Mouse (Mus musculus) testis, postnatal 10 days (tissue): ENCODE results near the gene Slc25a12.

Experiments used
- DNase-seq: peaks from one replicate; pipeline ENCODE4 v3.0.0; 2021; ENCODE audit warnings: low spot score

The Slc25a12 gene

DNA sequence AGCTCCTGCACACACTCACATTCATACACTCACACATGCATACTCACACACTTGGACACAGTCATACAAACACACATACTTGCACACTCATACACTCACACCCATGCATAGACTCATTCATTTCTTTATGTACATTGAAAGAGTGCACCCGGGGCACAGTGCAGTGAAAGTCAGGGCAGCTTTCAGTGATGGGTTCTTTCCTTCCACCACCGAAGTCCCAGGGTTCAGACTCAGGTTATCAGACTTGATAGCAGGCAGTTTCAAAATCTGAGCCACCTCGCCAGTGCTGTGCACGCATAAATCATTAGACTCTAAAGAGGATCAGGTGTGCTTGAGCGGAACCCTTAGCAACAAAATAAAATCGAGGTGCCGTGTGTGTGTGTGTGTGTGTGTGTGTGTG, 17.4 kb downstream of the Slc25a12 start:
- DNase-seq: no peak

DNA sequence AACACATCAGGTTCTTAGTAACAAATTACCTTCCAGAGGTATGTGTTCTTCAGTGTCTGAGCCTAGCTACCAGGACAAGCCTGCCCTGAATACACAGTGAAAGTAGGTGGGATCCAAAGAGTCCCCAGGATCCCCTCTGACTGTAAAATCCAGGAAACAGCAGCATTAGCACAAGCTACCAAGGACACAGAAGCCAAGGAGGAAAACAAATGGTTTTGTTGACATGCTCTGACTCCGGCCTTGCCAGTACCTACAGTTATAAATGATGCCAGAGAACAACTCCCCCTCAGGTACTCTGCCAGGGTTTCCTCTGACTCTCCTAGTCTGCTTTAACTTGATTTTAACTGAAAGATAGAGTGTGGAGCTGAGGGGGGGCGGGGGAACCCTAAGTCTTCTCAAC, 18.0 kb downstream of the Slc25a12 start:
- no peak for DNase-seq

DNA sequence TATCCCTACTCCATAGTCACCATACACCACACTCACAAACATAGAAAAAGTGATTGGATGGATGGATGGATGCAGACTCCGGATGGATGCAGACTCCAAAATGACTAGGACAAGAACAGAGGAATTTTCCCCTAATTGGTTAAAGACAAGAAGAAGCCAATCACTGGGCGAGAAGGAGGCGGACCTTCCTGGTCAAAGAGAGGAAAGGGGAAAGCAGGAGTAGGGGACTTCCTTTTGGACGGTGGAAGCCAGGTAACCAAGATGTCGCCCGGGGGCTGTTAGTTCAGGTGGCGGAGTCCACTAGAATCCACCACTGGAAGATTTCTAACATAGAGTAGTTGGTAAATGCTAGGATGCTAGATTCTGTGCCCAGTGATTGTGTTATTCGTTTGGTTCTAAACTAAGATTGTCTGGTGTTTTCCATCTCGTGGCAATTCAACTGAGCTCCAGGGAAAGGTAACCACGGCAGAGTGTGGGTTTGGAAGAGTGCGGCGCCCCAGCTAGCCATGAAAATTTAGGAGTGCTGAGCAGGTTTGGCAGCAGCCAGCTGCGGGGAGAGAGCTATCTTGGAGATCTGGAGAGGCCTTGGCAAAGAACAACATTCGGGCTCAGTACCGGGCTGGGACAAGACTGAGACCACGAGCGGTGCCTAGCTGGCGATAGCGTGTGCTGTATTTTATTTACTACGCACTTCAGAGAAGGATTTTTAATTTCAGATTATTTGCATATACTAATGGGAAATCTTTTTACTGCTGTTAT, 19.6 kb downstream of the Slc25a12 start:
- no peak for DNase-seq

DNA sequence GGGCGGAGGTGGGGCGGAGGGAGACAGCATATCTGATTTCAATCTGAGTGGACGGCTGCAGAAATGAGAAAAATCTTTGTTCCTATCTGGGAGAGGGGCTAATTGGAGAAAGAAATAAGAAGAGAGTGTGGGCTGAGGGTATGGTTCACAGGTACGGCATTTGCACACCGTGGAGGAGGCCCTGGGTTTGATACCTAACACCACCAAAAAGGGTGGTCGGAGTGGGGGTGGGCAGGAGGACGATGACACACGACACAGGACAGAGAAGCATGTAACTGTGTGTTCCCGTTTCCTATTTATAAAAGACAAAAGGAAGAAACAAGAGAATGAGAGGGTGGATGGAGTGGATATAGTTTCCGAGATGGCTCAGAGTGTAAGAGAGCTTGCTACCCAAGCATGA, 20.4 kb downstream of the Slc25a12 start:
- no peak for DNase-seq

DNA sequence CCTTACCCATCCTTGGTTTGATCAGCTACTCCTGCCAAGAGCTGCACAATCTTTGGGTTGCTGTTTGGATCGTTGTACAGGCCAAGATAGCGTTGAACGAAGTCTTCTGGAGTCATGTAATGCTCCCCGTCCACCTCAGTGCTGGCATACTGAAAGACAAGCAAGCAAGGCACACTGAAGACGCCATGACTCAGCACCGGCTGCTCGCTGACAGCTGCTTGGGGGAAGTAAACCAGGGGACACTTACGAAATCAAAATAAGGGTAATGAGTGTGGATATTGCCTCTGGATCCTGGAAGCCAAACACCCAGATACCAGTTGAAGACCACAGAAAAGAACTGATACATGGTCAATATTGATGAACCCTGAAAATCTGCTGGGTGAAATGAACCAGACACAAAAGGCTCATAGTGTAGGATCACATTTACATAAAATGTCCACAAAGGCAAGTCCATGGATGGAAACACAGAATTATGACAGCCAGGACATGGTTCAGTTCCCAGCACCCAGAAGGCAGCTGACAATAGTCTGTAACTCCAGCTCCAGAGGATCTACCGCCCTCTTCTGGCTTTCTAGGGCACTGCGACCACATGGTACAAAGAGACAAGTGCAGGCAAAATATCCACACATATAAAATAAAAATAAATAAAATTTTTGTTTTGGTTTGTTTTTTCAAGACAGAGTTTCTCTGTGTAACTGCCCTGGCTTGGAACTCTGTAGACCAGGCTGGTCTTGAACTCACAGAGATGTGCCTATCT, 23.5 kb downstream of the Slc25a12 start:
- no peak for DNase-seq

DNA sequence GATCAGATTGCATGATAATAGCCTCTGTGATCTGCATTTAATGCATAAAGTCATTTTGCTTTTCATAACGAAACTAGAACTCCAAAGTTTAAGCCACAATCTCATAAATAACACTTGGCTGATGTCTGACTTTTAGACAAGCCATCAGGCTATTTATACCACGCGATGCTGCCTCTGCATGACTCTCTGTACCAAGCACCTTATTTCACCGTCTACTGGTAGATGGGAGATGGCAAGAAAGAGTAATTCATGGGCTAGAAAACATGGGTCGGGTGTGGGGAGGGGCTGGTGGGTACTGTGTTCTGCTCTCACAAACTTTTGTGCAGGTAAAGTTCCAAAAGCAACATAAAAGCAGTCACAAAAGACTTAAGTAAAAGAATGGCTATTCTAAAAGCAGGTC, 27.4 kb downstream of the Slc25a12 start:
- DNase-seq: no peak

DNA sequence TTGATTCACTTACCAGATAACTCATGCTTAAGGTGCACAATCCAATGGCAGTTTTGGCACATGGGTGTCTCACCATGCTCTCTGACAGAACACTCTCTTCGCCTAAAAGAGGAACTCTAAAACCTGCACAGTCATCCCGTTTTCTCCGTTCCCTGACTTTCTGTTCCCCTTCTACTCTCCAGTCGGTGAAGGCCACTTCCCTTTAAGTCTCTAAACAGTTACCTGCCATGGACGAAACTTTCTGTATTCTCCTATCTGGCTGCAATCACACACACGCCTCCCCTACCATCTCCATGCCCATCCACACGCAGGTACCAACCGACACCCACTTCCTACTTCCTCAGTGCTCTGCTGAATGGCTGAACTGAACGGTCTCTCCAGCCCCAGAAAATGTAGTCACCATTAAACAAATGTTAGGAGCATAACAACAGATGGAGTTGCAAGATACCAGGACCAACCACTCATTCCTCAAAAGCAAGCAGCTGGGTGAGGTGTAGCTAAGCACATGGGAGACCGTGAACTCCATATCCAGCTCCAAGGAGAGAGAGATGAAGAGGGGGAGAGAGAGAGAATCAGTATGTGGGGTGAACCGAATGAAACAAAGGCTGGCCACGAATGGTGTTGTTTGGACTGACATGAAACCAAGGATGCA, 29.3 kb downstream of the Slc25a12 start:
- no peak for DNase-seq

DNA sequence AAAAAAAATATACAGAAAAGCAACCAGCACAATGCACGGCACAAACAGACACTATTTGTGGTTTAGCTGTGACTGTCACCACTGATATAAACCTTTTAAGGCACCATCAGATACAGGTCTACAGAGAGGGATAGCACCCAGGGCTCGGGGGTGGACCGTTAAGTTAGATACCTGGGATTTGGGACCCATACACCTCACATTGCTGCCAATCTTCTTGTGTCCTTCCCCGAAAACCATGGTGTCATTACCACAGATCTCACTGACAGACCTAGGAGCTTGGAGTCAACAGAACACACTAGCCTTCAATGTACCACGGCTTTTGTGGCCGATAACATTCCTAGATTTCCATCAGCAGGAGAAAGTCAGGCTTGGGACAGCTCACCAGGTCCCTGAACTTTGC, 30.9 kb downstream of the Slc25a12 start:
- no peak for DNase-seq

DNA sequence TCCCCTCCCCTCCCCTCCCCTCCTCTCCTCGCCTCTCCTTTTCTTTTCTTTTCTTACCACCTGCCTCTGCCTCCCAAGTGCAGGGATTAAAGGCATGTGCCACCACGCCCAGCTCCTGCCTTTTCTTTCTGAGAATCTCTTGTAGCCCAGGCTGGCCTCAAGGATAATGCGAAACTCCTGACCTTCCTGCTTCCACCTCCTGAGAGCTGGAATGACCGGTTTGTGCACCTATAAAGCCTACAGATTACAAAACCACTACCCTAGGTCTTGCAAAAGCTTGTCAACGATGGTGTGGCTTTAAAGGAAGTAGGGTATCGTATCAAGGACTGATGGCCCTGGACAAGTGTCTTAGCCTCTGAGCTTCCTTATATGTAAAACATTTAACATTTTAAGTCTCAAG, 31.3 kb downstream of the Slc25a12 start:
- DNase-seq: no peak

DNA sequence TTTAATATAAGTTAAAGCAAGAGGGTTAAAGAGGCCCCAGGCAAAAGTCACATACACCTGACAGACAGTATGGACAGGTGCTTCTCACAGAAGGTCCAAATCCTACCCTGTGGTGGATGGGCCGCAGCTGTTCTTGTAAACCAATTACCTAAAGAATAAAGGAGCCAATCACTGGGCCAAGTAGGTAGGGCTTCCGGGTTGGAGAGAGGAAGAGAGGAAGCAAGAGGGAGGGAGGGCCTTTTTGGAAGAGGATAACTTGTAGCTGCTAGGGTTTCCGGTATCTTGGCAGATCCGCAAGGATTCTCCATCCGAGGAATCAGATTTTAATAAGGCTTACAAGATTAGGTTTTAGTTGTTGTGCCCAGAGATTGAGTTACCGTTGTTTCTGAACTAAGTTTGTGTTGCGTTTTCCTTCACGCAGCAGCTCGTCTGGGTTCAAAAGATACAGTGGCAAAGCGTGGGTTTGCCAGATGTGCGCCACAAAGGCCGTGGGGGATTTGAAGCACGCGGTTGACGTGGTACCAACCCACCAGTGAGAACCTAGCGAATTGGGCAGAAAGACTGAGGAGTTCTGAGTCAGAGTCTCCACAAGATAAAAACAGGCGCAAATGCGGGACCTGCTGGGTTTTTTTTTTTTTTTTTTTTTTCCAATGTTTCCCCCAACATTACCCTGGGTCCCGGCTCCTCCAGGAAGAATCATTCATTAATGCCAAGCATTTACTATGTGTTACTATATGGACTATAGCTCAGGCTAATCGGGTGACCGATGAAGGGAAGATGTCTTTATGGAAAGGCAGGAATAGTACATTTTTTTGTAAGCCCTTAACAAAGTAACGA, 33.3 kb downstream of the Slc25a12 start:
- no peak for DNase-seq

DNA sequence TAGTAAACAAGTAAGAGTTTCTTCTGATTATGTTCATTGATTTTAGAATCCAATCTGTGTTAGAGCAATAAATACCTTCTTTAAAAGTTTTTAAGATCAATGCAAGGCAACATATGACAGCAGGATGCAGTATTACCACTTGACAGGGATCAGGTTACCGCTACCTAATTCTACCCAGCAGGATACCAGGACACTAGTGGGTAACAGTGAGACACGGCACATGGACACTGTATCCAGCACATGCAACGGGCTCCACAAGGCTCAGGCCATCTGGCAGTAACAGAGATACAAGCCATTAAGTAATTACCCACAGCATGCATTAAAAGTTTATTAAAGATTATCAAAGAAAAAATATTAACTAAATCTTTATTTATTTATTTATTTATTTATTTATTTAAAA, 37.8 kb downstream of the Slc25a12 start:
- no peak for DNase-seq

DNA sequence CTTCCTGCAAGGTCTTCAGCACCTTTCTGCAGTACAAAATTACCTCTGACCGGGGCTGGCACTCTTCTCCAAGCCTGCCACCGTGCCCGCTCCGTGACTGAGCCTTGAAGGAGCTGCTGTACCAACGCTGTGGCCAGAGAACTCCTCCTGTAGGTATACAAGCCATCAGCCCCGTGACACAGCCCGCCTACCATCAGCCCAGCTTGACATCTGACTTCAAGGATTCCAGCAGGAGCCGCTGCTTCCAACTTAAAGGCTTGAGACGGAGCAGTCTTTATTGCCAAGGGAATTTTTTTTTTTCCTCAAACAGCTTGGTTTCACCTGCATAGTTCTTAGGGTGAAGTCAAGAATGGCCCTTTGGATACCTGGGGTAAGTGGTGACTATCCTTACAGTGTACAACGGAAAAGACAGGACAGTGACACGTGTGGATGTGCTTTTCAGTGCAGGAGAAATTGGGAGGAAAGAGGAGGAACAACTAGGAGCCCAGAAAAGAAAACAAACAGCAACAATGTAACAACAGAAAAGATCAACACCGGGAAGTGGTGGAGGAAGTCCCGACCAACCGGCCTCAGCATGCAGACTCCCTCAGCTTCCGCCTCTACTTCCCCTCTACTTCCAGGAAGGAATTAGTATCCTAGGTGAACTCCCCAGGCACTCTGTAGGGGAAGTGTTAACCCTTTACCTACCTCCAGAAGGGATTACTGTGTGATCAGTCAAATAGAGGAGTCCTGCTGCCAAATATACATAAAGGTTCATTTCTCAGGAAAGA, 39.0 kb downstream of the Slc25a12 start:
- no peak for DNase-seq

DNA sequence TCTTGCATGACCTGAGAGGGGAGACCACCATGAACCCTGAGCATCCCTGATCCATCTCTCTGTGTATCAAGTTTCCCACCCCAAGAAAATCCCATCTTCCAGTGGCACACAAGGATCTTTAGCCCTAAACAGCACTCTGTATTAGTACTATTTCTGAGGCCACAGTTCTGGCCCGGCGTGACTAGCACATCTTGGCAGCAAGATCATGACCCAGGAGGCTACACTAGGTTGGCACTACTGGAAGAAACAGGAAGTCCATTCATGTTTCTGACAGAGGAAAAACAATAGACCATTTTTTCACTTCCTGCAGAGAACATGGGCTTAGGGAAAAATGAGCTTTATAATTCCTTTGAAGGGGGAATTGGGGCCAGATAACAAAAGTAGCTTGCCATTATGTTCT, 39.8 kb downstream of the Slc25a12 start:
- no peak for DNase-seq

DNA sequence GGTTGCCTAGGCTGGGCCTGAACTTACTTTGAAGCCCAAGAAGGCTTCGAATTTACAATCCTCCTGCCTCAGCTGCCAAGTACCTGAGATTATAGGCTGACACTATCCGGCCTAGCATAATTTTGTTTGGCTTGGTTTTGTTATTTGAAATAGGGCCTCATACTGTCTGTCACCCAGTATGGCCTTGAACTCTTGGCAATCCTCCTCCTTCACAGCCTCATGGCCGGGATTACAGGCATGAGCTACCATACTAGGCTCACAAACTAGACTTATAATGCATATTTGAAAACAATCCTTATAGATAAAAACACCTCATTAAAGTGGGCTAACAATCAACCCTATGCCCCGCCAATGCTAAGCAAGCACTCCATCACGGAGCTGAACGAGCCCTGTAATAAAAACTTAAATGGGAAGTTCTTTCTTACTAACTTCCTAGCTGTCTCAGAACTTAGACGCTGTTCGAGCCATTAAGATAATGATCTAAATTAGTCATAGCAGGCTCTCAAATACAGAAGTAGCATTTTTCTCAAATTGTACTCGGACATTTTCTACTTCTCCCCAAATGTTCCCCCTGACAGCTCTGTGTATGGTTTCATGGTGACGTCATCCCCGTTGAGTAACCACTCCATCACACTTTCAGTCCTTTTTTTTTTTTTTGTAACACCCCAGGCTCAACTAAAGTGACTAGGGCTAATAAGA, 40.6 kb downstream of the Slc25a12 start:
- no peak for DNase-seq

DNA sequence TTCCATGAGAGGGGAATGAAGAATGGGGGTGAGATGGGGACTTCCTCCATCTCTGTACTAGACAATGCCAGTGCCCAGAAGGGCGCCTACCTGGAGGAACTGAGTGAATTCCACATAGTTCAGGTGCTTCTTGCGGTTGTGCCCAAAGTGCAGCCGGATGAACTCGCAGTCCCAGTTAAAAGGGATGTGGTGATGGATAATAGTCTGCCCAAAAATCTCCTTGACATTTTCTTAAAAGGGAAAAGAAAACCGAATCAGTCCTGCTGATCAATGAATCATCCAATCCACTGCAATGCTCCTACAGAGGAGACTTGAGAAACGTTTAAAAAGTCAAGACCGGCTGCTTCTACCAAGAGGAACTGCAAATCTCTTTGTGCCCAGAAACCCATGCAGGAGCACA, 43.7 kb downstream of the Slc25a12 start:
- no peak for DNase-seq

DNA sequence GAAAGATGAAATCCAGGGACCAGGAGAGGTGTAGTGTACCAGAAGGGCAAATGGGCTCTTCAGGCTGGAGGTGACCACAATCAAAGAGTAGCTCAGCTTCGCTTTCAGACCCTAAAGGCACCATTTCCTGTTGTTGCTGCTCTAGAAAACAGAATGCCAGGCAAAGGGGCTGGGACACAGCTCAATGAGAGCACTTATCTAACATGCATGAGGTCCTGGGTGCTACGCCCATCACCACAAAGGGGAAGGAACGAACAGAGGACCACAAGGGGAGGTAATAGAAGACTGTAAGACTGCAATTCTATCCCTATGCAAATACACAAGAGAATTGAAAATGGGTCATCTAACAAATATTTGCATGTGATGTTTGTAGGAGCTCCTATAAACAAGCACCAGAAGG, 46.1 kb downstream of the Slc25a12 start:
- no peak for DNase-seq

DNA sequence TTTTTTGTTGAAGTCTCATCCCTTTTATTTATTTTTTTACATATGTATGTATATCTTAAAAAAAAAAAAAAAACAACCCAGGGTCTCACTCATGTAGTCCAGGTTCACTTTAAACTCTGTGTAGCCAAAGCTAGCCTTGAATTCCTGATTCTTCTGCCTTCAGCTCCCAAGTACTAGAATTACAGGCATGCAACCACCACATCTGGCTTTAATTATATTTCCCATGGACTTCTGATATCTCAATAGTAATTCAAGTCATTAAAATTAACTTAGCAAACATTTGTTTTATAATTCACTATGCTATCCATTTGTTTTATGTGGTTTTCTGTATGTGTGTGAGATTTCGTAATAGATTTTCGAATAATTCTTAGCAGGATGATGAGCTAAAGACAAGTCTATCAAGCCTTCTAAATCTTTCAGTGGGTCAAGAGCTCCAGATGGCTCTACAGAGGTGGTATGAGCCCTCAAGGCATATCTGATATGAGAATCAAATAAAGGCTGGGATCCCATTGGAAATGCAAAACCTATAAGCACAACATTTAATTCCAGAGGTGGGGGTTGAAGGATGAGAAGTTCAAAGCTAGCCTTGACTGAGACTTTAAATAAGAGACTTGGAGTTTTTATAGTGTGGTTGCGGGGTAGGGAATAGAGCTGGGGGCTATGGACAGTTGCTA, 51.3 kb downstream of the Slc25a12 start:
- DNase-seq: no peak

DNA sequence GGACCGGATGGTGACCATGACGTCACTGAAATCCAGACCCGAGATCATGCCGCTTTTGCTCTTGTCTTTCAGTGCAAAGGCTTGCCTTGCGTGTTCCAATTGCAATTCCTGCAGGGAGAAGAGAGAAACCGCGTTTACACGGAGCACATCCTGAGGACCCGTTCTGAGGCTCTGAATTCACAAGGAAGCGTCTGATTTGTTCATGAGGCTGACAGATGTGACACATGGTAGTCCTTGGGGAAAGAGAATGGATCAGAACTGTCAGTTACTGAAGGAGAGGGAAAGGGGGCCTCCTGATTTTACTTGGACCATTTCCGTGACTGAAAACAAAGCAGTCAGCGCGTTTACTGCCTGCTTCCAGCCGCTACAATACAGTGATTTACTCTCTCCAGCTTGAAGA, 52.5 kb downstream of the Slc25a12 start:
- no peak for DNase-seq

DNA sequence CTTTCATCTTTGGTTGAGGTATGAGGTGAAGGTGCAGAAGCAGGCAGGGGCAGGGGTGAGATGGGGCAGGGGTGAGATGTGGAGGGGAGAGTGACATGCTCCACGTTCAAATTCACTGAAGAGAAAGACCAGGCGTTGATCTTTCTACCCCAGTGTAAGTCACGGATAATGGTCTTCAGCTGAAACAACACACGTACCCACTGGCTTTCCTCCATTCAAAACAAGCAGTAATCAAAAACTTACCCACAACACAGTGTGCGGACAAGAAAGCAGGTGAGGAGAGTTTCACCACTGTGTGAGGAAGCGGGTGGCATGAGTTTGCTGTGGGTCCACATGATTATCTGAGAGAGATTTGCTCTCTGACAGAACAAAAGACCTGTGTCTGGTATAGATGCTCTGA, 53.5 kb downstream of the Slc25a12 start:
- no peak for DNase-seq

DNA sequence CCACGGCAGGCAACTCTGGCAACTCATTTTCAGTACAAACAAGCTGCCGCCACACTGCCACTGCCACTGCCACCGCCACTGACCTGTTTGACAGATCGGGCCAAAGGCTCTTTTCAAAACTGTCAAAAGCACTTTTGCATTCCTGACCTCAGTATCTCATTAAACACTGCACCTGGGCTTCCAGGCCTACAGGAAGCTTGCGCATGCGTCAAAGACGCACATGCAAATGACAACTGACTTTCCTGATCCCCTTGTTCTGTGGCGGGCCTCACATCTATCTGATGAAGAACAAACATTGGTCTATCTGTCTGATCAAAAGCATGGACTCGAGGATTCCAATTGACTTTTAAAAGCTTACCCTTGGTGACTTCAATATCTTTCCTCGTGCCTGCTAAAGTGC, 55.5 kb downstream of the Slc25a12 start:
- DNase-seq: no peak
